ENCODE assay signal across 22 mouse cellular contexts in genomic region chr15:26922026-26922425, GRCm38 (mm10). TPM values are rescaled to one million over a fixed set of nuclear protein-coding genes. Genes with fewer than 3 reads are reported as not detected.
DNase-seq lines count a peak whose midpoint lies in the region; ATAC-seq lines count a peak whose summit lies in the region.
"Had no signal": no experiment of that assay in that cellular context is flagged by ENCODE, and none has a peak within 500 bp of the region (broad histone marks: within the 10 kb centered on the region; RNA-seq: fewer than 3 reads in every experiment).

No protein-coding gene starts in this region.

- no peak overlapping the region for H3K9ac ChIP-seq in embryonic facial prominence, embryonic 11.5 days (replicated peaks; ENCODE audit: low read length)
- H3K9ac ChIP-seq: embryonic facial prominence, embryonic 13.5 days; forebrain, embryonic 13.5 days; forebrain, embryonic 15.5 days; forebrain, postnatal 0 days had no signal

- no peak overlapping the region for H3K4me2 ChIP-seq in embryonic facial prominence, embryonic 11.5 days (ENCODE audit: low read depth, low read length)
- H3K4me2 ChIP-seq: embryonic facial prominence, embryonic 13.5 days; forebrain, embryonic 13.5 days; forebrain, embryonic 15.5 days had no signal

- H3K36me3 ChIP-seq in embryonic facial prominence, embryonic 11.5 days (replicated peaks; ENCODE audit: control insufficient read depth, insufficient read depth, low read depth, low read length): no peaks in the 10 kb centered on the region
- no peaks in the 10 kb centered on the region for H3K36me3 ChIP-seq in embryonic facial prominence, embryonic 10.5 days (replicated peaks)
- H3K36me3 ChIP-seq: embryonic facial prominence, embryonic 13.5 days; forebrain, embryonic 15.5 days; G1E had no signal

- ATAC-seq in cerebellum, adult (ENCODE audit: insufficient number of reproducible peaks, low FRiP score, low TSS enrichment): no peak
- ATAC-seq in embryonic facial prominence, embryonic 11.5 days (replicated peaks; ENCODE audit: insufficient number of reproducible peaks, low FRiP score, low TSS enrichment, low read depth): no peak
- ATAC-seq: CD4-positive, CD25-positive, alpha-beta regulatory T cell, adult 4 months; forebrain, embryonic 13.5 days; forebrain, embryonic 15.5 days; forebrain, postnatal 0 days had no signal

- no peaks in the 10 kb centered on the region for H3K9me3 ChIP-seq in embryonic facial prominence, embryonic 11.5 days (replicated peaks; ENCODE audit: control insufficient read depth, low read length)
- H3K9me3 ChIP-seq in embryonic facial prominence, embryonic 10.5 days: no peaks in the 10 kb centered on the region
- H3K9me3 ChIP-seq: forebrain, embryonic 13.5 days; forebrain, embryonic 15.5 days had no signal

- H3K4me1 ChIP-seq in embryonic facial prominence, embryonic 11.5 days (ENCODE audit: control insufficient read depth, insufficient read depth, low read length): no peaks in the 10 kb centered on the region
- H3K4me1 ChIP-seq in embryonic facial prominence, embryonic 10.5 days: no peaks in the 10 kb centered on the region
- H3K4me1 ChIP-seq: embryonic facial prominence, embryonic 13.5 days; forebrain, embryonic 13.5 days; forebrain, embryonic 15.5 days had no signal

- 60% methylated on average over 2 of the region's 2 CpGs for WGBS in embryonic facial prominence, embryonic 11.5 days
- 72% methylated on average over 2 of the region's 2 CpGs for WGBS in embryonic facial prominence, embryonic 10.5 days

- DNase-seq in cerebellum, postnatal 10 days: peak; percentile 22 to 25
- DNase-seq in embryonic facial prominence, embryonic 11.5 days (ENCODE audit: low spot score): peak; percentile 8
- DNase-seq in embryonic facial prominence, embryonic 10.5 days (ENCODE audit: low spot score): no peak
- peak; percentile 19 for DNase-seq in MN1 (ENCODE audit: low spot score)
- no peak for DNase-seq in frontal cortex, postnatal 10 days (ENCODE audit: low spot score in 2 of 2)
- DNase-seq: adrenal gland, adult 2 months; adrenal gland, postnatal 10 days; adrenal gland, postnatal 25 days; B cell, adult 2 months; cerebellum, adult 11-12 months; cerebellum, adult 2 months; cerebellum, adult 9-10 months; cerebellum, postnatal 36 days; embryo, embryonic 11 days; forebrain, postnatal 0 days had no signal

- H3K27ac ChIP-seq in embryonic facial prominence, embryonic 11.5 days (replicated peaks; ENCODE audit: low read depth, low read length): no peak overlapping the region
- H3K27ac ChIP-seq in embryonic facial prominence, embryonic 10.5 days (replicated peaks): no peak overlapping the region
- H3K27ac ChIP-seq: embryonic facial prominence, embryonic 13.5 days; forebrain, embryonic 13.5 days; forebrain, embryonic 15.5 days had no signal

- no peaks in the 10 kb centered on the region for H3K27me3 ChIP-seq in embryonic facial prominence, embryonic 11.5 days (ENCODE audit: control insufficient read depth, insufficient read depth, low read length)
- H3K27me3 ChIP-seq in embryonic facial prominence, embryonic 10.5 days (replicated peaks; ENCODE audit: low read depth, poor library complexity, severe bottlenecking): no peaks in the 10 kb centered on the region
- H3K27me3 ChIP-seq: CH12.LX; embryonic facial prominence, embryonic 13.5 days; forebrain, embryonic 13.5 days; forebrain, embryonic 15.5 days had no signal

- H3K4me3 ChIP-seq in embryonic facial prominence, embryonic 11.5 days (ENCODE audit: low read depth, low read length): no peak overlapping the region
- H3K4me3 ChIP-seq in embryonic facial prominence, embryonic 10.5 days: no peak overlapping the region
- H3K4me3 ChIP-seq: embryonic facial prominence, embryonic 13.5 days; forebrain, embryonic 13.5 days; forebrain, embryonic 15.5 days had no signal

RNA-seq across cellular contexts. Expression of gene Fbxl7, which starts 26.6 kb away (rescaled TPM):
- 15.1 and 16.0 TPM in 2 replicates for polyA plus RNA-seq in embryonic facial prominence, embryonic 11.5 days (2014; fragmentation: Nextera tagmentation; extraction: Ambion mirVana)
- polyA plus RNA-seq in embryonic facial prominence, embryonic 10.5 days (2016; fragmentation: Nextera tagmentation; extraction: Ambion mirVana): 11.9 and 14.5 TPM in 2 replicates
- polyA plus RNA-seq: G1E had no signal

Comparison
In these comparisons a context has a peak if more than half of its experiments do, and no peak if none do; other contexts are left out.
1. DNase-seq: peak in cerebellum, postnatal 10 days (2 of 2), embryonic facial prominence, embryonic 11.5 days (single experiment) and MN1 (single experiment); none in embryonic facial prominence, embryonic 10.5 days (single experiment) and frontal cortex, postnatal 10 days (0 of 2).